Mouse (Mus musculus) testis, adult 2 months (tissue): ENCODE data around the gene Gm9903.

Experiments used
- CTCF ChIP-seq: fragments of 200-500 bp; IDR thresholded peaks from 2 replicates; pipeline ENCODE4 v1.5.1; 2012; ENCODE audit warnings: low read depth, mild to moderate bottlenecking, inconsistent platforms, low read length, moderate library complexity; ENCODE audit not compliant: control insufficient read depth, insufficient read depth, insufficient replicate concordance
- POLR2A ChIP-seq: fragments of 200-500 bp; IDR thresholded peaks from 2 replicates; pipeline ENCODE4 v1.6.1; 2012; ENCODE audit warnings: low read depth, mild to moderate bottlenecking, inconsistent platforms, low read length, moderate library complexity; ENCODE audit not compliant: control insufficient read depth

DNA sequence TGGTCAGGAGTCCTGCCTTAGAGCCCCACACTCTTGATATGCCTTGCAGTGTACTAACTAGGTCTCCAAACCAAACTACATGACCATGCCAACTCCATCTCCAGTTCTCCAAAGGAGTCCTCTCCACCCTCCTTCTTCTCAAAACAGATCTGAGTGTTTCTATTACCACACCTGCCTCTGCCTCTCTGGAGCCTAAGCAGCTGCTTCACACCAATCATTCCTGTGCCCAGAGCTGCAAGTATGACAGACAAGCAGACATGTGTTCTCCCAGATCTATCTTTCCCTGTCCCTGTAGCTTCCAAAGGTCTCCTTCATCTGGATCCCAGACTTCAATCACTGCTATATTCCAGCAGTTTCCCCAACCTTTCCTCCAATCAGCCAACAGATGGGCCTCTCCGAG, 27.0 kb downstream of the Gm9903 start:
- TF ChIP-seq CTCF (no peak), POLR2A (no peak)
